Mouse (Mus musculus): Measurements from ENCODE around the gene Zfp61.

- TF ChIP-seq EP300 (IDR thresholded peaks at IDR 0.05; ENCODE audit: low read depth), result no peak
- TF ChIP-seq CTCF (IDR thresholded peaks at IDR 0.05; ENCODE audit: low read depth), result no peak
Observed at GRCm38 (mm10) chr7:24299823-24300481, 1.1 kb downstream of the Zfp61 start.
